Mouse (Mus musculus): ENCODE data around the gene Dhdh. TPM values are rescaled to one million over a fixed set of nuclear protein-coding genes. Genes with fewer than 3 reads are reported as not detected.
"Not testable (repeated sequence)": the region's sequence is repeated elsewhere in the genome, so short reads cannot be mapped to it uniquely, and the experiment has no call there.

The Dhdh gene
- polyA plus RNA-seq, 1 experiment from 2014 or later, result 2.9 TPM

GRCm38 (mm10) chr7:45484985-45485384 is 3.6 kb downstream of the Dhdh start:
- 91% methylated on average over 5 of the region's 5 CpGs for WGBS
- not testable (repeated sequence) for H3K4me3 ChIP-seq (ENCODE audit: low read depth, low read length); H3K27ac ChIP-seq (ENCODE audit: low read depth, low read length); DNase-seq (ENCODE audit: low spot score); H3K4me1 ChIP-seq (ENCODE audit: control insufficient read depth, insufficient read depth, low read length); H3K9ac ChIP-seq (ENCODE audit: low read length); H3K36me3 ChIP-seq (ENCODE audit: control insufficient read depth, insufficient read depth, low read length); H3K4me2 ChIP-seq (ENCODE audit: low read depth); H3K27me3 ChIP-seq (ENCODE audit: control insufficient read depth, insufficient read depth, low read length); ATAC-seq (ENCODE audit: insufficient read depth, low FRiP score, low TSS enrichment); H3K9me3 ChIP-seq (ENCODE audit: control insufficient read depth, low read length)

DNA sequence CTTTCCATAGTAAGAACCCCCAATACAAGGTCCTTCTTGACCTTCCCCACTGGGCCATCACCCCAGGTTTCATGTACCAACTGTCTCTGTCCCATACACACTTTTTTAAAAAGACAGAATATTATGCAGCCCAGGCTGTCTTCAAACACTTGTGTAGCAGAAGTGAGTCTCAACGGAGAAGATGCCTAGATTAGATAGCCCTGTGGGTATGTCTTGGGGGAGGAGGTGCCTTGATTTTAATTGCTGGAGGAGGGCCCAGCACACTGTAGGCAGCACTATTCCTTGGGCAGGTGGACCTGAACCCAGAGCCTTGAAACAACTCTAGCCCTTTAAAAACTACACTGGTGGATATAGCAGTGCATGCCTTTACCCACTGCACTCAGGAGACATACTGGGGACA is 6.4 kb downstream of the Dhdh start:
- Histone ChIP-seq H3K27me3 (ENCODE audit: control insufficient read depth, insufficient read depth, low read length) (no peaks in the 10 kb centered on the region), H3K4me2 (ENCODE audit: low read depth) (no peak overlapping the region), H3K4me3 (ENCODE audit: low read depth, low read length) (no peak overlapping the region), H3K4me1 (ENCODE audit: control insufficient read depth, insufficient read depth, low read length) (no peaks in the 10 kb centered on the region), H3K36me3 (ENCODE audit: control insufficient read depth, insufficient read depth, low read length) (no peaks in the 10 kb centered on the region), H3K27ac (ENCODE audit: low read depth, low read length) (no peak overlapping the region), H3K9ac (ENCODE audit: low read length) (no peak overlapping the region), H3K9me3 (ENCODE audit: control insufficient read depth, low read length) (no peaks in the 10 kb centered on the region)
- DNase-seq (ENCODE audit: low spot score) (no peak), ATAC-seq (ENCODE audit: insufficient read depth, low FRiP score, low TSS enrichment) (no peak)
- WGBS, result 91% methylated on average over 1 of the region's 1 CpGs

DNA sequence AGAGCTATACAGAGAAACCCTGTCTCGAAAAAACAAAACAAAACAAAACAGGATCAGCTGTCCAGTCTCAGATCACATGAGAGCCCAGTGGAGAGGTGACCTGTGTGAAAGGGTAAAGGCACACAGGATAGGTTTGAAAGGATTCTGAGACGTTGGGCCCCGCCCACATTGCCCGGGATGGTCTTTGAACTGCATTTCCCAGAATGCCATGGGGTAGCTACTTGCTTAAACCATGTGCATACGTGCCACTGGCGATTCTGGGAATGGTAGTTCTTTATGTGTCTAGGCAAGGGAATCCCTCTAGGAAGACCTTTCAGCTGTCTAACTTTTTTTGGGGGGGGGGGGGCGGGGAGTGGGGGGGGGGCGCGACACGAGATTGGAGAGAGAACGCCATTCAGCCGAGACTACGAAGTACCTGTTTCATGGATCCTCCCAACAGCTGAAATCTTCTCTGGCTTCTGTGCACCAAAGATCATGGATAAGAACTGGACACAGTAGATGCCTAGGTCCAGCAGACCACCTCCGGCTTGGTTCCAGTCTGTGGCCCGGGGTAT is 7.2 kb downstream of the Dhdh start, which contains the start of gene Tulp2:
Gene Tulp2 (plus strand): TSS at position 504 of the 554 bp plus-strand sequence.
- Histone ChIP-seq H3K27ac (ENCODE audit: low read depth, low read length) (no peak within 1 kb of the TSS), H3K4me3 (ENCODE audit: low read depth, low read length) (no peak within 1 kb of the TSS), H3K4me1 (ENCODE audit: control insufficient read depth, insufficient read depth, low read length) (no peaks in the 10 kb centered on the region), H3K4me2 (ENCODE audit: low read depth) (no peak within 1 kb of the TSS), H3K36me3 (ENCODE audit: control insufficient read depth, insufficient read depth, low read length) (no peaks in the 10 kb centered on the region), H3K27me3 (ENCODE audit: control insufficient read depth, insufficient read depth, low read length) (no peaks in the 10 kb centered on the region), H3K9me3 (ENCODE audit: control insufficient read depth, low read length) (no peaks in the 10 kb centered on the region), H3K9ac (ENCODE audit: low read length) (no peak within 1 kb of the TSS)
- DNase-seq (ENCODE audit: low spot score), result peak; percentile 53
- peak; percentile 71 for ATAC-seq (ENCODE audit: insufficient read depth, low FRiP score, low TSS enrichment)
- WGBS, result 53% methylated on average over 15 of the region's 15 CpGs

DNA sequence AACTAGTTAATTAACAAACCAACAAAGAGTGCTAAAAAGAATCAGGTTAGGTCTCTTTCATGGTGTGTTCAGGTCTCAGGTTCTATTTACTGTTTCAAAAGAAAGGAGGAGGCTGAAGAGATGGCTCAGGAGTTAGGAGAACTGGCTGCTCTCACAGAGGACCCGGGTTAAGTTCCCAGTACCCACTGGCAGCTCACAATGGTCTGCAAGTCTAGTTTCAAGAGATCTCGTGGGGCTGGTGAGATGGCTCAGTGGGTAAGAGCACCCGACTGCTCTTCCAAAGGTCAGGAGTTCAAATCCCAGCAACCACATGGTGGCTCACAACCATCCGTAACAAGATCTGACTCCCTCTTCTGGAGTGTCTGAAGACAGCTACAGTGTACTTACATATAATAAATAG is 8.3 kb downstream of the Dhdh start:
- not testable (repeated sequence) for H3K27ac ChIP-seq (ENCODE audit: low read depth, low read length); ATAC-seq (ENCODE audit: insufficient read depth, low FRiP score, low TSS enrichment); DNase-seq (ENCODE audit: low spot score); H3K4me3 ChIP-seq (ENCODE audit: low read depth, low read length); H3K9me3 ChIP-seq (ENCODE audit: control insufficient read depth, low read length); H3K9ac ChIP-seq (ENCODE audit: low read length); H3K36me3 ChIP-seq (ENCODE audit: control insufficient read depth, insufficient read depth, low read length); H3K4me1 ChIP-seq (ENCODE audit: control insufficient read depth, insufficient read depth, low read length); H3K27me3 ChIP-seq (ENCODE audit: control insufficient read depth, insufficient read depth, low read length); H3K4me2 ChIP-seq (ENCODE audit: low read depth)
- 78% methylated on average over 3 of the region's 4 CpGs for WGBS

GRCm38 (mm10) chr7:45478774-45479173 is 9.8 kb downstream of the Dhdh start:
- no peaks in the 10 kb centered on the region for H3K27me3 ChIP-seq (ENCODE audit: control insufficient read depth, insufficient read depth, low read length)
- DNase-seq (ENCODE audit: low spot score) (no peak), ATAC-seq (ENCODE audit: insufficient read depth, low FRiP score, low TSS enrichment) (no peak)
- H3K4me2 ChIP-seq (ENCODE audit: low read depth), result no peak overlapping the region
- H3K4me1 ChIP-seq (ENCODE audit: control insufficient read depth, insufficient read depth, low read length), result no peaks in the 10 kb centered on the region
- H3K9me3 ChIP-seq (ENCODE audit: control insufficient read depth, low read length), result no peaks in the 10 kb centered on the region
- no peak overlapping the region for H3K4me3 ChIP-seq (ENCODE audit: low read depth, low read length)
- WGBS, result 93% methylated on average over 7 of the region's 7 CpGs
- no peak overlapping the region for H3K27ac ChIP-seq (ENCODE audit: low read depth, low read length)
- no peak overlapping the region for H3K9ac ChIP-seq (ENCODE audit: low read length)
- H3K36me3 ChIP-seq (ENCODE audit: control insufficient read depth, insufficient read depth, low read length), result no peaks in the 10 kb centered on the region

GRCm38 (mm10) chr7:45477003-45477402 is 11.6 kb downstream of the Dhdh start:
- no peaks in the 10 kb centered on the region for H3K9me3 ChIP-seq (ENCODE audit: control insufficient read depth, low read length)
- H3K27me3 ChIP-seq (ENCODE audit: control insufficient read depth, insufficient read depth, low read length), result no peaks in the 10 kb centered on the region
- DNase-seq (ENCODE audit: low spot score) (peak; percentile 42), ATAC-seq (ENCODE audit: insufficient read depth, low FRiP score, low TSS enrichment) (no peak)
- no peaks in the 10 kb centered on the region for H3K4me1 ChIP-seq (ENCODE audit: control insufficient read depth, insufficient read depth, low read length)
- H3K9ac ChIP-seq (ENCODE audit: low read length), result no peak overlapping the region
- WGBS, result 15% methylated on average over 3 of the region's 3 CpGs
- no peaks in the 10 kb centered on the region for H3K36me3 ChIP-seq (ENCODE audit: control insufficient read depth, insufficient read depth, low read length)
- H3K4me3 ChIP-seq (ENCODE audit: low read depth, low read length), result no peak overlapping the region
- H3K27ac ChIP-seq (ENCODE audit: low read depth, low read length), result no peak overlapping the region
- H3K4me2 ChIP-seq (ENCODE audit: low read depth), result no peak overlapping the region

DNA sequence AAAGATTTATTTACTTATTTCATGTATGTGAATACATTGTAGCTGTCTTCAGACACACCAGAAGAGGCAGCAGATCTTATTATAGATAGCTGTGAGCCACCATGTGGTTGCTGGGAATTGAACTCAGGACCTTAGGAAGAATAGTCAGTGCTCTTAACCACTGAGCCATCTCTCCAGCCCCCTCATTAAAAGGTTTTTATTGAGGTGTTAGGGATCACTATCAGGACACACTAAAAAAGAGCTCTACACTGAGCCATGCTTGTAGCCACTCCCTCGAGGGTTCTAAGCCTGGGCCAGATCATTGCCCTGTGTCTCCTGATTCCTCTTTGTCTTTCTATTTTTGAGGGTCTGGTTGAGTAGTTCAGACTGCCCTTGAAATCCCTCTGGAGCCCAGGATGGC is 12.2 kb downstream of the Dhdh start:
- no peak for ATAC-seq (ENCODE audit: insufficient read depth, low FRiP score, low TSS enrichment)
- 69% methylated on average over 1 of the region's 1 CpGs for WGBS

GRCm38 (mm10) chr7:45475291-45475969 is 13.2 kb downstream of the Dhdh start:
- H3K4me2 ChIP-seq (ENCODE audit: low read depth), result peak overlapping the region; percentile 23; the same call in 1 of the 2 replicates
- no peaks in the 10 kb centered on the region for H3K36me3 ChIP-seq (ENCODE audit: control insufficient read depth, insufficient read depth, low read length)
- H3K4me1 ChIP-seq (ENCODE audit: control insufficient read depth, insufficient read depth, low read length), result no peaks in the 10 kb centered on the region
- DNase-seq (ENCODE audit: low spot score), result no peak
- no peaks in the 10 kb centered on the region for H3K9me3 ChIP-seq (ENCODE audit: control insufficient read depth, low read length)
- no peak overlapping the region for H3K4me3 ChIP-seq (ENCODE audit: low read depth, low read length)
- 74% methylated on average over 16 of the region's 16 CpGs for WGBS
- no peak for ATAC-seq (ENCODE audit: insufficient read depth, low FRiP score, low TSS enrichment)
- H3K27ac ChIP-seq (ENCODE audit: low read depth, low read length), result no peak overlapping the region
- no peak overlapping the region for H3K9ac ChIP-seq (ENCODE audit: low read length)
- no peaks in the 10 kb centered on the region for H3K27me3 ChIP-seq (ENCODE audit: control insufficient read depth, insufficient read depth, low read length)

More for the DNA sequence above, 12.2 kb downstream of the Dhdh start:
- no peaks in the 10 kb centered on the region for H3K4me1 ChIP-seq (ENCODE audit: control insufficient read depth, insufficient read depth, low read length)
- no peak overlapping the region for H3K9ac ChIP-seq (ENCODE audit: low read length)
- no peaks in the 10 kb centered on the region for H3K27me3 ChIP-seq (ENCODE audit: control insufficient read depth, insufficient read depth, low read length)
- H3K4me2 ChIP-seq (ENCODE audit: low read depth), result no peak overlapping the region
- H3K27ac ChIP-seq (ENCODE audit: low read depth, low read length), result no peak overlapping the region
- DNase-seq (ENCODE audit: low spot score), result no peak
- H3K9me3 ChIP-seq (ENCODE audit: control insufficient read depth, low read length), result no peaks in the 10 kb centered on the region
- no peaks in the 10 kb centered on the region for H3K36me3 ChIP-seq (ENCODE audit: control insufficient read depth, insufficient read depth, low read length)
- H3K4me3 ChIP-seq (ENCODE audit: low read depth, low read length), result no peak overlapping the region

- Histone ChIP-seq H3K9ac (ENCODE audit: low read length) (no peak overlapping the region), H3K4me1 (ENCODE audit: control insufficient read depth, insufficient read depth, low read length) (peaks cover 5% of the 10 kb centered on the region), H3K4me3 (ENCODE audit: low read depth, low read length) (no peak overlapping the region), H3K9me3 (ENCODE audit: control insufficient read depth, low read length) (no peaks in the 10 kb centered on the region), H3K27ac (ENCODE audit: low read depth, low read length) (no peak overlapping the region), H3K27me3 (ENCODE audit: control insufficient read depth, insufficient read depth, low read length) (no peaks in the 10 kb centered on the region), H3K36me3 (ENCODE audit: control insufficient read depth, insufficient read depth, low read length) (no peaks in the 10 kb centered on the region), H3K4me2 (ENCODE audit: low read depth) (no peak overlapping the region)
- 10% methylated on average over 3 of the region's 3 CpGs for WGBS
- DNase-seq (ENCODE audit: low spot score) (peak; percentile 74), ATAC-seq (ENCODE audit: insufficient read depth, low FRiP score, low TSS enrichment) (no peak)
These were observed 17.7 kb downstream of the Dhdh start for GRCm38 (mm10) chr7:45470869-45471268.

All from neural tube, embryonic 11.5 days (tissue).